Comparison of ENCODE assay signal across 8 mouse cellular contexts in genomic region chr5:105414341-105415120, GRCm38 (mm10). TPM values are rescaled to one million over a fixed set of nuclear protein-coding genes. Genes with fewer than 3 reads are reported as not detected.
DNase-seq lines count a peak whose midpoint lies in the region; ATAC-seq lines count a peak whose summit lies in the region.

No protein-coding gene starts in this region.

- 0 out of 2 replicates have a peak, but pooled peaks cover 9% of the 10 kb centered on the region for H3K4me1 ChIP-seq in kidney, embryonic 14.5 days (ENCODE audit: control insufficient read depth, insufficient read depth, low read length)
- H3K4me1 ChIP-seq in hindbrain, embryonic 12.5 days: peaks cover 3% of the 10 kb centered on the region; the same call in 1 of the 2 replicates
- peaks cover 11% of the 10 kb centered on the region; the same call in 1 of the 2 replicates for H3K4me1 ChIP-seq in midbrain, embryonic 14.5 days (ENCODE audit: control insufficient read depth, insufficient read depth, low read length)

- peak overlapping the region; percentile 73 for H3K27ac ChIP-seq in kidney, embryonic 14.5 days (ENCODE audit: low read depth, low read length)
- peak overlapping the region; percentile 87; the same call in 1 of the 2 replicates for H3K27ac ChIP-seq in hindbrain, embryonic 12.5 days
- H3K27ac ChIP-seq in midbrain, embryonic 14.5 days (replicated peaks; ENCODE audit: low read depth, low read length): peak overlapping the region; percentile 89; the same call in 1 of the 2 replicates

- DNase-seq in kidney, postnatal 10 days: no peak
- peak; percentile 9 for DNase-seq in ZHBTc4 (ENCODE audit: low read depth, low spot score)
- DNase-seq in midbrain, embryonic 14.5 days: no peak
- no peak for DNase-seq in adrenal gland, postnatal 4 days (ENCODE audit: low spot score in 2 of 2)
- no peak for DNase-seq in yolk sac, embryonic 10.5 days (ENCODE audit: low spot score)

- no peaks in the 10 kb centered on the region for H3K27me3 ChIP-seq in kidney, embryonic 14.5 days (ENCODE audit: control insufficient read depth, insufficient read depth, low read length)
- 0 out of 2 replicates have a peak, but pooled peaks cover 3% of the 10 kb centered on the region for H3K27me3 ChIP-seq in hindbrain, embryonic 12.5 days
- H3K27me3 ChIP-seq in midbrain, embryonic 14.5 days (ENCODE audit: control insufficient read depth, insufficient read depth, low read length): no peaks in the 10 kb centered on the region

- no peaks in the 10 kb centered on the region for H3K36me3 ChIP-seq in kidney, embryonic 14.5 days (ENCODE audit: control insufficient read depth, insufficient read depth, low read length)
- H3K36me3 ChIP-seq in hindbrain, embryonic 12.5 days: peaks cover 10% of the 10 kb centered on the region; the same call in 1 of the 2 replicates
- no peaks in the 10 kb centered on the region for H3K36me3 ChIP-seq in midbrain, embryonic 14.5 days (ENCODE audit: control insufficient read depth, insufficient read depth, low read length)

- H3K4me3 ChIP-seq in kidney, embryonic 14.5 days (ENCODE audit: low read length): peak overlapping the region; percentile 83; the same call in 1 of the 2 replicates
- peak overlapping the region; percentile 92 for H3K4me3 ChIP-seq in hindbrain, embryonic 12.5 days
- H3K4me3 ChIP-seq in midbrain, embryonic 14.5 days (replicated peaks; ENCODE audit: low read depth, low read length): peak overlapping the region; percentile 71

- ATAC-seq in kidney, embryonic 14.5 days (ENCODE audit: low FRiP score, low TSS enrichment): no peak
- ATAC-seq in hindbrain, embryonic 12.5 days (ENCODE audit: low FRiP score): peak; percentile 0; the same call in 1 of the 2 replicates
- ATAC-seq in midbrain, embryonic 14.5 days (ENCODE audit: low FRiP score, low TSS enrichment): no peak
- ATAC-seq in activated CD4-positive, CD25-positive, alpha-beta regulatory T cell, adult 4 months: no peak

- peak overlapping the region; percentile 94 for H3K9ac ChIP-seq in kidney, embryonic 14.5 days (ENCODE audit: low read depth, low read length)
- H3K9ac ChIP-seq in hindbrain, embryonic 12.5 days: peak overlapping the region; percentile 95
- H3K9ac ChIP-seq in midbrain, embryonic 14.5 days (replicated peaks; ENCODE audit: low read length): peak overlapping the region; percentile 97

- peak overlapping the region; percentile 96 for H3K4me2 ChIP-seq in kidney, embryonic 14.5 days (replicated peaks; ENCODE audit: low read depth, low read length)
- peak overlapping the region; percentile 95 for H3K4me2 ChIP-seq in hindbrain, embryonic 12.5 days (replicated peaks)
- peak overlapping the region; percentile 62 for H3K4me2 ChIP-seq in midbrain, embryonic 14.5 days (ENCODE audit: low read length)

- WGBS in kidney, embryonic 14.5 days: 85% methylated on average over 12 of the region's 12 CpGs
- WGBS in hindbrain, embryonic 12.5 days: 84% methylated on average over 12 of the region's 12 CpGs
- WGBS in midbrain, embryonic 14.5 days: 83% methylated on average over 12 of the region's 12 CpGs

- H3K9me3 ChIP-seq in kidney, embryonic 14.5 days (ENCODE audit: control insufficient read depth, low read length): no peaks in the 10 kb centered on the region
- peaks cover 9% of the 10 kb centered on the region; the same call in 1 of the 2 replicates for H3K9me3 ChIP-seq in hindbrain, embryonic 12.5 days (replicated peaks)
- H3K9me3 ChIP-seq in midbrain, embryonic 14.5 days (ENCODE audit: control insufficient read depth, low read length): peaks cover 15% of the 10 kb centered on the region

RNA-seq across cellular contexts. Expression of gene Lrrc8b, which starts 1.0 kb away (rescaled TPM):
- 8.0 and 12.1 TPM in 2 replicates for polyA plus RNA-seq in kidney, embryonic 14.5 days (2014; fragmentation: Nextera tagmentation; extraction: Ambion mirVana)
- polyA plus RNA-seq in hindbrain, embryonic 12.5 days (2016; fragmentation: Nextera tagmentation; extraction: Ambion mirVana): 12.1 and 13.3 TPM in 2 replicates
- 23.9 and 28.5 TPM in 2 replicates for polyA plus RNA-seq in midbrain, embryonic 14.5 days (2014; fragmentation: Nextera tagmentation; extraction: Ambion mirVana)
- 1 to 10 TPM; 1.6 to 2.3 TPM for polyA plus RNA-seq in activated CD4-positive, CD25-positive, alpha-beta regulatory T cell, adult 4 months (2017; shearing (Covaris generic))
- 10 to 100 TPM; 85.8 TPM for total RNA-seq in adrenal gland, postnatal 4 days (2021)
